Mouse (Mus musculus): Measurements from ENCODE around the gene Kcnh4.

Kcnh4 gene

DNA sequence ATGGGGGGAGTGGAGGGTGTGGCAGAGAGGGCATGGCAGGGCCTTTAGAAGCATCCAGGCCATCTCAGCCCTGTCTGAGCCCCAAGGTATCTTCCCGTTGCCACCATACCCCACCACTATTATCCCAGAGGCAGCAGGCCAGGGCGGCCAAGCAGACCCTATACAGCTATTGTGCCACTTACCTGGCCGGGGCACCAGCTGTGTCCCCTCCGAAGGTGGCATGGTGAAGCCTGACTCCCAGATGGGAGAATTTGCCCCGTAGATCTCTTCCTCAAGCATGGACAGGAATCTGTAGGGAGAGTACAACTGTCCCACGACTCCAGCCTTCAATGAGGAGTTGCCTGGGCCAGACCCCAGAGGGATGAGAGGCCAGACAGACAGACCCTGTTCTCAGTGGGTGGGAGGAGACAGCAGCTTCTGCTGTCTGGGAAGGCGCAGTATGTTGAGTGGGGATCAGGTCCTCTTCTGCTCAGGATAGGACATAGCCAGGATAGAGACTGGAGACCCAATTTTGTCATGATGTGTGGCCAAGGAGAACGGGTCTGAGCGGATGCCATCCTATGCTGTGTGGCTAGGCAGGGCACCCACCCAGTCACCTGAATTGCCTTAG, 50.4 kb downstream of the Kcnh4 start:
- DNase-seq (ENCODE audit: low spot score) = no peak

DNA sequence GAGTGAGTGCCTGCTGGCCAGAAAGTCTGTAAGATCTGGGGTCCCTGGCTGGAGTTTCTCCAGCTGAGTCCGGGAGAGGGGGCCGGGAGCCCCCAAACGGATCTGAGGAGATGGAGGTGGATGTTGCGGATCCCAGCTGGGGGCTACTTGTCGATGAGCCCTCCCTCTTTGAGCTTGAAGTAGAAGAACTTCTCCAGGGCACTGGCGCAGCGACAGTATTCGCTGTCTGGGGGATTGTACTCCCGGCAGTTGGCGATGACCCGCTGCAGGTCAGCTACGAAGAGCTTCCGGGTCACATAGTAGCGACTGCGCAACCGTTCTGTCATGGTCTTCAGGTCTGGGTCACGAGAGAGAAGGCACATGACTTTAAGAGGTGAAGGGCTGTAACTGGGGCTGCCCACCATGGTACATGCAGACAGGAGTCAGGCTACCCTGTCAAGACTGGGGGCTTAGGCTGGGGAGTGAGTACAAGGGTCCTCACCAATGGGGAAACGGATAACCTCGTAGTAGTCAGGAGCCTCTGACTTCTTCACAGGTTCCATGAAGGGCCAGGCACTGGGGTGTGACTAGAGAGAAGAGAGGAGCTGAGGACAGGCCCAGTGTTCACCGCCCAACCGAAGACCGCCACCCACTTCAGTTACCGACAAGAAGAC, 54.5 kb downstream of the Kcnh4 start:
- DNase-seq (ENCODE audit: low spot score) = no peak

GRCm38 (mm10) chr11:100703851-100704531, 55.8 kb downstream of the Kcnh4 start, which contains the start of gene Dhx58:
TSS of gene Dhx58 (minus strand) at chr11:100704271.
- DNase-seq (ENCODE audit: low spot score) = no peak

GRCm38 (mm10) chr11:100703366-100703765, 56.4 kb downstream of the Kcnh4 start:
- DNase-seq (ENCODE audit: low spot score) = no peak

DNA sequence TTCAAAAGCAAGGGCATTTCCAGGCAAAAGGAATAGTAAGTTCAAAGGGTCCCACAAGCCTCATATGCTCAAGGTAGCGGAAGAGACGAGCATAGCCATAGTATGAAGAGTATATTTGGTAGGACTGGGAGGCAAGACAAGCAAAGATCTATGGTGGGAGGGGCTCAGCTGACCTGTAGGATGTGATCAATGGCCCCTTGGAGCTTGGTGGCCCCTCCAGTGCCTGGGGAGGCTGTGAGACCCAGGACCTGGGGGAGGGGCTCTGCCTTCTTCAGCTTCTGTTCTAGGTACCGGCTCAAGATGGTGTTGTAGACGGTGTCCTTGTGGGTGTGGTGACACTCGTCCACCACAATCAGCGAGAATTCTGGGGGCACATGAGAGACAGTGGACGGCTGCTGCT, 56.8 kb downstream of the Kcnh4 start:
- no peak for DNase-seq (ENCODE audit: low spot score)

DNA sequence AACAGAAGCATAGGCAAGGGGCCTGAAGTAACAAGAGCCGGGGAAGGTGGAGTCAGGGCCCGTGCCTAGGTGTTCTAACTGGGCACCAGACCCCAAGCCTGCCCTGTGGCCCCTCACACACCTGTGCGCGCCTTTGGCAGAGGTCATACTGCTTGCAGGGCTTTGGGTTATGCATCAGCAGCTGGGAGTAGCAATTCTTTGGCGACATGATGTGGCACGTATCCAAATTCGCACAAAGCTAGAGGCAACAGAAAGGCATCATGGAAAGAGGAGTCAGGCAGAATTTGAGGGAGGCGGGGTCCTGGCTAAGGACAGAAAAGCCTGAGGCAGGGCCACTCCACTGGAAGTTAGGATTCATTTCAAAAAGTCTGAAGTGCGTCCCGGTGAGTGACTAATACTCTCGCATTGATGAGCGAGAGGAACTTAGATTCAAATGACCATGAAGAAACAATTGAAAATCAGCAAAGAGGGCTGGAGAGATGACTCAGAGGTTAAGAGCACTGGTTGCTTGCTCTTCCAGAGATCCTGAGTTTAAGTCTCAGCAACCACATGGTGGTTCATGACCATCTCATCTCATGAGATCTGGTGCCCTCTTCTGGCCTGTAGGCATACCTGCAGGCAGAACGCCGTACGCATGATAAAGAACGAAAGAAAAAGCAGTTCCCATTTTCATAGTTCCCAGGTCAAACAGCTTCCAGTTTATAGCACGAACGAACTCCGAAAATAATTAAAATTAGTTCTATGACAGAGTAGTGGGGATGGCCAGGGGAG, 57.5 kb downstream of the Kcnh4 start:
- peak; percentile 75 for DNase-seq (ENCODE audit: low spot score)

- DNase-seq (ENCODE audit: low spot score) = no peak
Measured at GRCm38 (mm10) chr11:100701301-100701700, 58.4 kb downstream of the Kcnh4 start.

DNA sequence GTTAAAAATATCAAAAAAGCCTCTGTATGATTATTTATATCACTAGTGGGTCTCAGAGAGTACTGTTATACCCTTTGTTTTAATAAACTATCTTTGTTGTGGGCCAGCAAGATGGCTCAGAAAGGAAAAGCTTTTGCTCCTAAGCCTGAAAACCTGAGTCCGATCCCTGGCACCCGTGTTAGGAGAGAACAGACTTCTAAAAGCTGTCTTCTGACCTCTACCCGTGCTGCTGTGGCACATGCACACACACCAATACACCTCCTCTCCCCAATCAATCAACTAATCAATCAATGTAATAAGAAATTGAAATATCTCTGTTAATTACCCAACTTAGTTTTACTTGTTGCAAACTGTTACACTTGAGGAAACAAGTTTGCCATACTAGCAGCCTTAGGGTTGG, 59.0 kb downstream of the Kcnh4 start:
- no peak for DNase-seq (ENCODE audit: low spot score)

GRCm38 (mm10) chr11:100697921-100698320, 61.8 kb downstream of the Kcnh4 start:
- DNase-seq (ENCODE audit: low spot score) = no peak

GRCm38 (mm10) chr11:100694926-100695325, 64.8 kb downstream of the Kcnh4 start:
- DNase-seq (ENCODE audit: low spot score) = no peak

- DNase-seq (ENCODE audit: low spot score) = no peak
Measured at GRCm38 (mm10) chr11:100693154-100693553, 66.6 kb downstream of the Kcnh4 start.

GRCm38 (mm10) chr11:100692164-100692616, 67.6 kb downstream of the Kcnh4 start, which contains the start of gene Zfp385c:
TSS of gene Zfp385c (minus strand) at chr11:100692455.
- DNase-seq (ENCODE audit: low spot score) = no peak

DNA sequence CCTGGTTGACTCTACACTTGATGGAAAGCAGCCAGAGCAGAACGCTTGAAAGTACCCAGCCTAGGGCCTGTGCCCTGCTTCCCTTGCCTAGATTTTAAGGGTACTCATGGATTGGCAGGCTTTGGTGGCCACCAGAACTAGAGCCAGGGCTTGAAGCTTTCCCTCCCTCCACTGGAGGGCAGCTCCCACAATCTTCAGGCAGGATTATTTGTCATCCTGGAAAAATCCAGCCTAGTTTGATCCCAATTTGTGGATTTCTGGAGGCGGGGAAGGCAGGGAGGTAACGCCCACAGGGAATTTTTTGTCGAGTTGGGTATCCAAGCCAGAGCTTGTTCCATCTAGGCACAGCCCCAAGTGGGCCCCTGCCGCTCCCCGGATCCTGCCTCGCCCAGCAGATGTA, 69.4 kb downstream of the Kcnh4 start:
- DNase-seq (ENCODE audit: low spot score) = no peak
